Mouse (Mus musculus) CD4-positive helper T cell, adult 2 months (primary cell): ENCODE data around the gene Sh3bp1.

Experiments
- DNase-seq: peaks from one replicate; pipeline ENCODE4 v3.0.0-alpha.2; 2012; ENCODE audit warnings: low read depth, missing footprints, low spot score

Gene Sh3bp1

DNA sequence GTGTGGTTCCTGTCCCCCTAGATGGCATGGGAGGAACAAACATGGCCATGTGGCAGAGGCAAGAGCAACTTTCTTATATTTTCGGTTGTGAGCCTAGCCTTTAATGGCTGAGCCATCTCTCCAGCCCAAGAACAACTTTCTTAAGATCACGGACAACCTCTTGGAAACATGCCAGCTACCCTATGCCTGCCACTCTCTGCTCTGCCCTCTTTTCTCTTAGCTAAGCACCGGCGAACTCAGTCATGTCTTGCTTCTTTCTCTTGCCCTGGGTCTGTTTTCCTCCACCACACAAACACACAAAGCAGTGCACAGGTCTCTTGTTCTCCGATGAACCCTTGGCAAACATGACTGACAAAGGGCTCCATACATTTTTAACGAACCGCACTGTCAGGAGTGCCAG lies 46.7 kb downstream of the Sh3bp1 start:
- DNase-seq = no peak

DNA sequence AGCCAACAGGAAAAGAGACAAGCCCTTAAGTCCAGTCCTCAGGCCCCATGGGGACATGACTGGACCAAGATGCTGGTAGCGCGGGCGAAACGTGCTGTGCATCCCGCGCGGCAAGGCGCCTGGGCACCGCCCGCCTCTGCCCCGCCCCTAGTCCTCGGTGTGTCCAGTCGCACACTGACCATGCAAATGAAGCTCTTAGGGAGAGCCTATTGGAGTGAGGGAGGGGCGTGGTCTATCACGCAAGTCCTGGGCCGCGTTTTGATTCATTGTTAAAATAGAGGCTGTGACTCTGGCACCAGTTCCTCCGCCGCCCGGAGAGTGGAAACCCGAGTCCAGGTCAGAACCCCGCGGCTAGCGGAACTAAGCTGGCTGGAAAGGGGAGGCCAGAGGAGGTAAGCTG lies 48.1 kb downstream of the Sh3bp1 start, which contains the start of gene Triobp:
Gene Triobp (plus strand): TSS at position 68 of the 400 bp plus-strand sequence.
- peak; percentile 64 for DNase-seq

DNA sequence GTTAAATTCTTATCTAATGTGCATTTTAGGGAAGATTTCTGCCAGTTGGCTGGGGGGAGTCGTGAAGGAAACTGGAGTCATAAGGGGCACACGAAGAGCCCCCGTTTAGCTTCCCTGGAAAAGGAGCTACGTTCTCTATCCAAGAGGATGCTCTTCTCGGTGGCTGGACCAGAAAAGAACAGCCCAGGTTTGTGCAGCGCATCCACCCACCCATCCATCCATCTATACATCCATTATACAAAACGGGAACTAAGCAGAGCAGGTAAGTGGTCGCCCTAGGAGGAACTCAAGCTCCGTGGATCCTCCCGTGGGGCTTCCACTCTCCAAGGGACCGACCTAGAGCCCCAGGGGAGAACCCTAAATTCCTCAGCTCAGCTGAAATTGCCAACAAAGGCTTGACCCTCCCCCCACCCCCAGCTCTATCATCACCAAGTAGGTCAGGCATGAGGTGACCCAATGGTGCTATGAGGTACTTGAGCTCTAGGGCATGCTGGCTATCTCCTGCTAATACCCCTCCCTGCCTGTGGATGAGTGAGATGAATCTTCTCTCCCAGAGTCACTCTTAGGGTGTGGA lies 48.7 kb downstream of the Sh3bp1 start:
- DNase-seq = no peak

DNA sequence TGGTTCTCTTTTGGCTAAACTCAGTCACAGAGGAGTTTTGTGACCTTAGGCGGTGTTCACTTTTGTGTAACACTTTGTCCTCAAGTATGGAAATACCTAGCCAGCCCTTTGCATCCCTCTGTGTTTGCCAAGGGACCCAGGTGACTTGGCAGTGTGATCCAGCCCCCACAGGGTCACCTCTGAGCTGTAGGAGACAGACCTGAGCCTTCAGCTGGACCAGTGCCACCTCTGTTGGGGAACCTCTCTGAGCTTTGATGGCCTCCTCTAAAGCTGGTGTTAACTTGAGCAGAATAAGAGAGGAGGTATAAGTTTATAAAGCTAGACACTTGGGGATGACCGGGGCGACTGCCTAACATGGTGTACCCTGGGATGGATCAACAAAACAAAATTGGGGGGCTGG lies 49.3 kb downstream of the Sh3bp1 start:
- DNase-seq = no peak

DNA sequence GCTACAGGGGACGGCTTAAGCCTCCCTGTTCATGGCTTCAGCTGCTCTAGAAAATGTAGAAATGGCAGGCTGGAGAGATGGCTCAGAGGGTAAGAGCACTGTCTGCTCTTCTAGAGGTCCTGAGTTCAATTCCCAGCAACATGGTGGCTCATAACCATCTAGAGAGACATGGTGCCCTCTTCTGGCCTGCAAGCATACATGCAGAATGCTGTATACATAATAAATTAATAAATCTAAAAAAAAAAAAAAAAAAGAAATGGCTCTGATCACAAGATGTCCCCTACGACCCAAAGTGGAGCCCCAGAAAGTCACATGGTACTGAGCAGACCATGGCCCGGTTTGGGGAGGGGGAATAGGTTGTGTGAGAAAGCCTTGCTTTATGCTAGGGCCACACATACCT lies 56.1 kb downstream of the Sh3bp1 start:
- no peak for DNase-seq

DNA sequence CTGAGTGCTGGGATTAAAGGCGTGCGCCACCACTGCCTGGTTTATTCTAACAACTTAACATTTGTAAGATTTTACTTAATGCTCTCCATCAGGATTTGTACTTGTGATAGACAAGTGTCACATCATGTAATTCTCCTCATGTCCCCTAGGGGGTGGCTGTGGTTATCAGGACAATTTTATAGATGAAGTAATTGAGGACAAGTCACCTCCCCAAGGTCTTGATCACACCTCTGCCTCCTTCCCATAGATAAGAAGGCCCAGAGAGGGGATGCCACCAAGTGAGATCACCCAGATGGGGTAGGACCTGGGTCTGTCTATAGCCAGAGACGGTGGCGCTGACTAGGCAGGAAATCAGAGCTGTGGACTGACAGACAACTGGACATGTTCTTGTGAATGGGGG lies 56.8 kb downstream of the Sh3bp1 start:
- DNase-seq = peak; percentile 56

DNA sequence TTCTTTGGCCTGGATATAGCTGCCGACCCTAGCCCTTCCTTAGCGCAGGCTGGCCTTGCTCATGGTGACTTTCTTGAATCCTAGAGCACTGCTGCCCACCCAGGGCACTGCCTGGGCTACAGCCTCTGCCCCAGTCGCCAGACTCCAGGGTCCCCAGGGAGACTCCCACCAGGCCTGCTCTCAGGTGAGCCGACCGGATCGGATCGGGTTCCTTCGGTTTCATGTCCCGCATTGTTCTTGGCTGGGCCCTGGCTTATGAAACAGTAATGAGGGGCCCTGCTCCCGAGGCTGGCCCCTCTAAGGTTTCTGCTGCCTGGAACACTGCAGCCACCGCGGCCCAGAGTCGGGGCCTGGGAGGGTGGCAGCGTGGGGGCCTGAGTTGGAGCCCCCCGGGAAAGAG lies 57.5 kb downstream of the Sh3bp1 start:
- DNase-seq = no peak

DNA sequence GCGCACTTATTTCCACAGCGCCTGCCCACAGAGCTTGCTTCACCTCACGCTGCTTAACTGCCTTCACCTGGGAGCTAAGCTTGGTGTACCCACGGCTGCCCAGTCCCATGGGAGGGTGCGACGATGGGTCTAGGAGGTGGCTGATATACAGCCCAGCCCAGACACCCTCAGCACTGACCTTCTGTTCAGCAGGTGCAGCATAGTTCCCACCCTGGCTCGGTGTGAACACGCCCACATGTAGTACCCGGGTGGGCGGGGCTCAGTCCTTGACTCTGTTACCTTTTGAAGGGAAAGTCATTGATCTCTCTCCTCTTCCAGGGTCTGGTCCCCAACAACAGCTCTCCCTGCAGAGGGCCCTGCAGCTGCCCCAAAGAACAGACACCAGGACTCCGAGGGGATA lies 60.0 kb downstream of the Sh3bp1 start:
- DNase-seq = no peak

DNA sequence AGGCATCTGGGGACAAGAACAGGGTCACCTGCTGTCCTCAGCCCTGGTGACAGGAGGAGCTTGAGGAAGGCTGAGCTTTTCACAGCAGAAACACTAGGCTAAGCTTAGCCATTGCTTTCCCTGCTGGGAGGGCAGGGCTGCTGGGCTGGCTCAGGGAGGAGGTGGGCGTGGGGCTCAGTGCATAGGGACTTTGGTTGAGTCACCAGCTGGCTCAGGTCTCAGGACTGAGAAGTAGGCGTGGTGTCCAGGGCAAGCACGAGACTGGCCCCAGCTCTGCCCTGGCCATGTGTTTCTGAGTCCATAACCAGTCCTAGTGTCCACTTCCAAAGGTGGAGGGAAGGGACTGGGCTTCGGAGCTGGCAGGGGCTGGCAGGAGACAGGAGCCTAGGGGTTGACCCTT lies 60.5 kb downstream of the Sh3bp1 start:
- DNase-seq = no peak
